Mouse (Mus musculus) G1E (cell line): ENCODE results near the gene Tcf3. TPM values are rescaled to one million over a fixed set of nuclear protein-coding genes. Genes with fewer than 3 reads are reported as not detected.

ENCODE experiments used
- ATAC-seq: 2 replicates; pipeline ENCODE4 v1.8.0; 2016; ENCODE audit warnings: mild to moderate bottlenecking; ENCODE audit not compliant: insufficient number of reproducible peaks, poor library complexity, low FRiP score, severe bottlenecking; ENCODE audit errors: extremely low read depth
- DNase-seq: peaks from one replicate; pipeline ENCODE4 v3.0.0; 2012; ENCODE audit warnings: low spot score
- H3K27me3 ChIP-seq: 2 replicates; pipeline ENCODE4 v1.6.1; 2012; ENCODE audit warnings: mild to moderate bottlenecking, low read length, inconsistent platforms; ENCODE audit not compliant: insufficient read depth
- H3K36me3 ChIP-seq: replicated peaks from 2 replicates; pipeline ENCODE3; 2012; ENCODE audit warnings: mild to moderate bottlenecking, inconsistent platforms
- H3K4me1 ChIP-seq: 2 replicates; pipeline ENCODE4 v1.6.1; 2012; ENCODE audit warnings: low read depth, low read length, inconsistent platforms, mixed read lengths; ENCODE audit not compliant: insufficient read depth
- H3K4me3 ChIP-seq: 2 replicates; pipeline ENCODE4 v1.5.1; 2012; ENCODE audit warnings: low read depth, mild to moderate bottlenecking, inconsistent platforms, low read length, moderate library complexity, mixed read lengths
- H3K9me3 ChIP-seq: replicated peaks from 2 replicates; pipeline ENCODE4 v1.6.1; 2012; ENCODE audit warnings: inconsistent platforms
- CTCF ChIP-seq: IDR thresholded peaks from 2 replicates; pipeline ENCODE4 v1.5.1; 2012; ENCODE audit warnings: low read depth, low read length, inconsistent platforms, mixed read lengths
- GATA1 ChIP-seq: IDR thresholded peaks from 2 replicates; pipeline ENCODE4 v1.6.1; 2012; ENCODE audit warnings: borderline replicate concordance, low read length, inconsistent platforms, mixed read lengths
- GATA2 ChIP-seq: IDR thresholded peaks from 2 replicates; pipeline ENCODE4 v1.6.1; 2012; ENCODE audit warnings: low read depth, low read length, inconsistent platforms, borderline replicate concordance
- POLR2AphosphoS5 ChIP-seq: IDR thresholded peaks from 2 replicates; pipeline ENCODE4 v1.6.1; 2012; ENCODE audit warnings: low read depth, low read length, inconsistent platforms; ENCODE audit not compliant: insufficient replicate concordance
- TAL1 ChIP-seq: conservative IDR thresholded peaks from 2 replicates; pipeline ENCODE4 v1.6.1; 2012; ENCODE audit warnings: low read depth, low read length, inconsistent platforms, mixed read lengths
- polyA plus RNA-seq: library from polyadenylated mRNA; stranded (reverse); fragments of >175 nt; gene quantifications from 2 replicates; pipeline ENCODE4 v1.2.3, GENCODE M21; 2012
- total RNA-seq, 2 experiments: library from RNA; stranded (forward) in 1 of 2; stranded (reverse) in 1 of 2; fragments of 200-1000 nt in 1 of 2; fragments of >200 nt in 1 of 2; fragmentation: Nextera tagmentation in 1 of 2; gene quantifications; 2 replicates each; pipeline ENCODE4 v1.2.3; 2014 to 2017

Gene Tcf3
- total and polyA plus RNA-seq, 3 experiments, result 70.0 to 1,090 (median 152) TPM

DNA sequence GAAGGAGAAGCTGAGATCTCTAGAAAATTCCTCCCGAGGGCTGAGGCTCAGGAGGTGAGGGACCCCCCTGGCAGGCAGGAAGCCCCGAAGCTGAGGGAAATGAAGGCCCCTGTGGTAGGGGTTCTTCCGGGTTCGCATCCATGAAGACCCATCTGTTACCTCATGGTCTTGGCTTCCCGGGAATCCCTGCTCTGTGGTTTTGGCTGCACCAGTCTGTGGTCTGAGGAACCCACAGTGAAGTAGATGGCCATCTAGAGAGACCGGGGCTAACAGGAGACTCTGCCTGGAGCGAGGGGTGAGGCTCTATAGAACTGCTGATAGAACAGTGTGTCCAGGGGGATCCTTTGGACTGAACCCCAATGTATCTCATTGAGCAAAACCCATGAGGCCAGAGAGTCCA lies 27.9 kb upstream of the Tcf3 start:
- no peaks in the 10 kb centered on the region for H3K36me3 ChIP-seq
- TF ChIP-seq TAL1 (no peak), POLR2AphosphoS5 (no peak), GATA1 (no peak), CTCF (no peak), GATA2 (no peak)
- DNase-seq (no peak), ATAC-seq (no peak)
- no peaks in the 10 kb centered on the region; the same call in 1 of the 2 replicates for H3K4me1 ChIP-seq
- no peak overlapping the region for H3K4me3 ChIP-seq
- peaks cover 70% of the 10 kb centered on the region for H3K27me3 ChIP-seq
- no peaks in the 10 kb centered on the region for H3K9me3 ChIP-seq

DNA sequence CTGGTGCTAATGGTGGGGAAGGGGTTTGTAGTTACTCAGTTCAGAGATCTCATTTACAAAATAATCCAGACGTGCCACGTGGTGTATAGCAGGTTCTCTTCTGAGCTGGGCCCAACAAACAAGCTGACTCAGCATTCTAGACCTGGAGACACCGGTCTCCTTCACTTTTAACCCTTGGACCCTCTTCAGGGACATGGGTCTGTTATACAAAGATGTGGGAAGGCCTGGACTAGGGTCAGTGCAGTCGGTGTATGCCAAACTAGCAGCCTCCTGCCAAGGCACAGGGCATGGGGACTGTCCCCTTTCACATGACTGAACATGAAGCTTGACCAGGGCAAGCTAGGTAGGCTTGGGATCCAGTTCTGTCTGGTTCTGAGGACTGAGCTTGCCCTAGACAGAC lies 26.9 kb upstream of the Tcf3 start:
- Histone ChIP-seq H3K27me3 (peaks cover 77% of the 10 kb centered on the region), H3K4me1 (no peaks in the 10 kb centered on the region; the same call in 1 of the 2 replicates), H3K36me3 (no peaks in the 10 kb centered on the region), H3K4me3 (no peak overlapping the region), H3K9me3 (no peaks in the 10 kb centered on the region)
- no peak for DNase-seq
- ATAC-seq, result no peak
- TF ChIP-seq TAL1 (no peak), GATA2 (no peak), POLR2AphosphoS5 (no peak), GATA1 (no peak), CTCF (no peak)

DNA sequence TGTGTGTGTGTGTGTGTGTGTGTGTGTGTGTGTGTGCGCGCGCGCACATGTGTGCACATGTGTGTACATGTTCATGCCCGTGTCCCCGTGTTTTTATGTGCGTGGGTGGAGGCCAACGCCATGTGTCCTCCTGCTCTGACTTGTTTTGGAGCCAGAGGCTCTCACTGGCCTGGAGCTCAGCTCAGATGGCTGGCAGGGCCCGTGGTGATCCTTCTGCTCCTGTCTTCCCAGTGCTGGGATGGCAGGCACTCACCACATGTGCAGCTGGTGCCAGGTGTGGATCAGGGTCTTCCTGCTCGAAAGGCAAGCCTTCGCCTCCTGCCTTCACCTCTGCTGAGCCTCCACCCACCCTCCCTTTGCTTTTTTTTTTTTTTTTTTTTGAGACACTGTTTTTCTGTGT lies 26.2 kb upstream of the Tcf3 start:
- H3K4me3 ChIP-seq, result no peak overlapping the region
- H3K36me3 ChIP-seq, result no peaks in the 10 kb centered on the region
- DNase-seq, result no peak
- H3K27me3 ChIP-seq, result peaks cover 78% of the 10 kb centered on the region
- TF ChIP-seq TAL1 (no peak), GATA2 (no peak), GATA1 (no peak), POLR2AphosphoS5 (no peak), CTCF (no peak)
- H3K4me1 ChIP-seq, result no peaks in the 10 kb centered on the region; the same call in 1 of the 2 replicates
- H3K9me3 ChIP-seq, result no peaks in the 10 kb centered on the region
- ATAC-seq, result no peak

DNA sequence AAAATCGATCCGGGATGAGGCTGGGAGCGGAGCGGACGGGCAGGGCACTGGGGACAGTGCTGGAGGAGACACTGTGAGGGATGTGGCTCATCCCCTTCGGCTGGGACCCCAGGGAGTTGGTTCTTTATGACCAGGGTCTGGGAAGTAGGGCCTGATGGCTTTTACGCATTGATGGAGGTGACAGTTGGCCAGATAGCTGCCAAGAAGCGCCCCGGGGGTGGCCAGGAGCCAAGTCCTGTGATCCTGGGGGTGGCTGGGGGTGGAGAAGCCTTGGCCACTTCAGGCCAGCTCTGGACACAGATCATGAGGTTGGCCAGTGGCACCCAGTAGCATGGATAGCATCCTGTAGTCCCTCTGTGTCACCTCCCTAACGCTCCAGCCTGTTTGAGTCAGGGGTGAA lies 25.8 kb upstream of the Tcf3 start:
- no peaks in the 10 kb centered on the region for H3K36me3 ChIP-seq
- no peaks in the 10 kb centered on the region; the same call in 1 of the 2 replicates for H3K4me1 ChIP-seq
- TF ChIP-seq GATA2, result no peak
- TF ChIP-seq TAL1, result no peak
- TF ChIP-seq CTCF, result no peak
- no peak for TF ChIP-seq GATA1
- TF ChIP-seq POLR2AphosphoS5, result no peak
- peaks cover 81% of the 10 kb centered on the region for H3K27me3 ChIP-seq
- no peak overlapping the region for H3K4me3 ChIP-seq
- ATAC-seq, result no peak
- H3K9me3 ChIP-seq, result no peaks in the 10 kb centered on the region
- no peak for DNase-seq

DNA sequence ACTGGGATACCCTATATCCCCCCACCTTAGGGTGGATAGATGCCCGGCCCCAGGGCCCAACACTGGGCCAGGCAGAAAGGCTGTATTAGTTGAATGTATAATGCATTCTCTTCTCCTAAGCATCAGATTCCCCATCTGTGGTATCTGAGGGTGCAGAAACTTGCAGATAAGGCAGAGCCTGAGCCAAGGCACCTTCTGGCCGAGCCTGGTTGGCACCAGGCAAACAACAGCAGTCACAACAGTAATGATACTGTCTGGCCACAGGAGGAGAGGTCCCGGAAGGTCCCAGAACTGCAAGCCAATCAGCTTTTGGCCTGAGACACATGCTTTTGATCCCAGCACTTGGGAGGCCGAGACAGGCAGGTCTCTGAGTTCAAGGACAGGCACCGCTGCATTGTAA lies 22.2 kb upstream of the Tcf3 start:
- DNase-seq (no peak), ATAC-seq (no peak)
- peaks cover 21% of the 10 kb centered on the region for H3K4me1 ChIP-seq
- peaks cover 86% of the 10 kb centered on the region for H3K27me3 ChIP-seq
- no peaks in the 10 kb centered on the region for H3K36me3 ChIP-seq
- H3K9me3 ChIP-seq, result no peaks in the 10 kb centered on the region
- no peak overlapping the region for H3K4me3 ChIP-seq
- TF ChIP-seq GATA1 (no peak), TAL1 (no peak), GATA2 (no peak), CTCF (no peak), POLR2AphosphoS5 (no peak)

DNA sequence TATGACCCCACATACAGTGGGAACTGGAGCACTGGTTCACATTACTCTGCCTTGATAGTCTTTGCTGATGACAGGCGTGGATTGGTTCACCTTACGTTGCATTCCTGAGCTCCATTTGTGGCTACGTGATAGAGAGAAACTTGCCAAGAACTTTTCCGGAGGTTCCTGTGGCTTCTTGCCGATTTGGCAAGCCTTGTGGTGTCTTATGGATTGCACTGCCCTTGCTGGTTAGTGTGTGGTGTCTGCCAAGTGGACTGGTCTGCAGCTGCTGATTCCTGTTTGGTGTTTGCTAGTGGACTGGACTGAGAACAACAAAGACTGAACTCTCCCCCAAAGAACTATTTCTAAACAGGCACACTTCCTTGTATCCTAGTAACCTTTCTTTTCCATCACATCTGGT lies 21.3 kb upstream of the Tcf3 start:
- Histone ChIP-seq H3K4me1 (peaks cover 25% of the 10 kb centered on the region), H3K9me3 (no peaks in the 10 kb centered on the region), H3K27me3 (peaks cover 85% of the 10 kb centered on the region), H3K4me3 (no peak overlapping the region), H3K36me3 (no peaks in the 10 kb centered on the region)
- DNase-seq, result no peak
- no peak for ATAC-seq
- TF ChIP-seq POLR2AphosphoS5 (no peak), GATA2 (no peak), CTCF (no peak), TAL1 (no peak), GATA1 (no peak)

DNA sequence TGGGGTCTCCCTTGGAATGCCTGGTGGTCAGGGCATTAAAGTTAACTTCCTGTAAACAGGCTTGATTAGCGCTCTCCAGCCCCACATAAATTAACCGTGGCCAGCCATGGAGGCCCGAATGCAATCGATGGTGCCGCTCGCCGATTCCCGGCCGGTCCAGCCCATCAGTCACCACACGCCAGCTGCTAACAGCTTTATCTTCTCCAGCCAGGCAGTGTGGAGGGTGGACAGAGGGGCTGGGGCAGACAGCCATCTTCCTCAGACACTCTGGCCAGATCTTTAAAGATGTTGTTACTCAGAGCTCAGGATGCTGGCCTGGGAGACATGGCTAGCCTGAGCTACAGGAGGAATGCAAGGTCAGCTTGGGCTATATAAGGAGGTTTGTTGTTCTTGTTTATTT lies 20.2 kb upstream of the Tcf3 start:
- Histone ChIP-seq H3K4me1 (peaks cover 29% of the 10 kb centered on the region), H3K4me3 (no peak overlapping the region), H3K9me3 (no peaks in the 10 kb centered on the region), H3K36me3 (no peaks in the 10 kb centered on the region), H3K27me3 (peaks cover 82% of the 10 kb centered on the region)
- ATAC-seq, result no peak
- TF ChIP-seq POLR2AphosphoS5, result no peak
- TF ChIP-seq GATA2, result no peak
- no peak for TF ChIP-seq GATA1
- TF ChIP-seq TAL1, result no peak
- no peak for TF ChIP-seq CTCF
- no peak for DNase-seq
